Mouse (Mus musculus) effector memory CD4-positive, alpha-beta T cell, adult 7 months (primary cell): ENCODE results near the gene Pla2g4f. TPM values are rescaled to one million over a fixed set of nuclear protein-coding genes. Genes with fewer than 3 reads are reported as not detected.

Experiments
- polyA plus RNA-seq: library from polyadenylated mRNA; unstranded; fragments of 100-300 nt; shearing (Covaris generic); gene quantifications from one replicate; pipeline ENCODE4 v1.2.1, GENCODE M21; 2017

The Pla2g4f gene
- 0.33 TPM for polyA plus RNA-seq

GRCm38 (mm10) chr2:120313976-120314375 lies at the start of gene Pla2g4f:
Gene Pla2g4f (minus strand): TSS chr2:120314165.

GRCm38 (mm10) chr2:120352682-120353646 lies 39.0 kb upstream of the Pla2g4f start, which contains the start of gene Vps39:
Gene Vps39 (minus strand): TSS chr2:120353137.

GRCm38 (mm10) chr2:120288995-120289394 lies 25.0 kb downstream of the Pla2g4f start, which contains the start of gene Pla2g4d:
Gene Pla2g4d (minus strand): TSS chr2:120289197.

Other genes with a start within 250 kb of the Pla2g4f start
- 19.3 TPM for gene Ehd4, start 159.6 kb downstream of the Pla2g4f start, polyA plus RNA-seq
- gene Pla2g4e, start 68.8 kb downstream of the Pla2g4f start, polyA plus RNA-seq = not detected
- not detected for gene Pla2g4d, start 25.0 kb downstream of the Pla2g4f start, polyA plus RNA-seq
- 39.3 TPM for gene Vps39, start 39.0 kb upstream of the Pla2g4f start, polyA plus RNA-seq
- 17.2 TPM for gene Ganc, start 89.7 kb upstream of the Pla2g4f start, polyA plus RNA-seq
- gene Tmem87a, start 89.9 kb upstream of the Pla2g4f start, polyA plus RNA-seq = 22.1 TPM
- gene Capn3, start 141.9 kb upstream of the Pla2g4f start, polyA plus RNA-seq = 0.66 TPM
- 56.8 TPM for gene Zfp106, start 249.7 kb upstream of the Pla2g4f start, polyA plus RNA-seq